In the genomic region with DNA sequence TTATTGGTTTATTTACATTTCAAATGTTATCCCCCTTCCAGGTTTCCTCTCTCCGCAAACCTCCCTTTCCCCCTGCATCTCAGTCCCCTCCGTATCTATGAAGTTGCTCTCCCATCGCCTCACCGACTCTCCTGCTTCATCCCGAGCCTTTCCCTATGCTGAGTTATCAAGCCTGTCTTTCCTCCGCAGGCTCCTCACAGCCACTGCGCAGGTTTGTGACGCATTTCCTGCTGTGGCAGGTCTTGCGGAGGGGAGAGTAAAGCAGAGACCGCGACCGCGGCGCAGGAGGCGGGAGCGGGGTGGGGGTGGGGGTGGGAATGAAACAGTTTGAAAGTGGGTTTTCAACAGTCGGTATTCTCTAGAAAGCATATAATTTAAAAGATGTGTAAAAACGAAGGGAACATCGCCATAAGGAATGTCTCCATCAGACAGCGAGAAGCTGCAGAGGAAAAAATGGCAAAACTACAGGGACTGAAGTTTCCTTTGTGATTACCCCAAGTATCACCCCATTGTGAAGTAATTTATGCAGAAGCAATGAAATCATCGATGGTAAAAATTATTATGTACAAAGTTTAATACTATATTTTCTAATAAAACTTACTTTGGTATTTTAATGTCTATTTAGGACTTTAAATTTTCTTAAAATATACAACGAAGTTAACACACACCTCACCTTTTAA, we compare ENCODE assay signal across 8 mouse cellular contexts.
A peak's percentile ranks its signal among the peaks of the same experiment; 100 is the strongest.
DNase-seq lines count a peak whose midpoint lies in the region; ATAC-seq and TF ChIP-seq lines count a peak whose summit lies in the region.
"Not testable (repeated sequence)": the region's sequence is repeated elsewhere in the genome, so short reads cannot be mapped to it uniquely, and the experiment has no call there.

No protein-coding gene starts in this region.

- peak; percentile 59; the same call in 1 of the 2 replicates for TF ChIP-seq POLR2A in cerebellum, adult 2 months (IDR thresholded peaks at IDR 0.05; ENCODE audit: borderline replicate concordance, insufficient read depth, low read length)

- not testable (repeated sequence) for H3K9me3 ChIP-seq in forebrain, embryonic 11.5 days (ENCODE audit: control insufficient read depth, low read length); kidney, embryonic 16.5 days (ENCODE audit: low read length); liver, embryonic 12.5 days (replicated peaks); midbrain, embryonic 16.5 days (replicated peaks; ENCODE audit: control insufficient read depth, low read length, poor library complexity, severe bottlenecking); stomach, embryonic 16.5 days (replicated peaks; ENCODE audit: control insufficient read depth, low read length)

- ATAC-seq in forebrain, embryonic 11.5 days (replicated peaks; ENCODE audit: low FRiP score) = peak; percentile 99
- ATAC-seq in kidney, embryonic 16.5 days (ENCODE audit: low FRiP score, low TSS enrichment) = peak; percentile 99
- peak; percentile 95 for ATAC-seq in liver, embryonic 12.5 days
- ATAC-seq in midbrain, embryonic 16.5 days = peak; percentile 99
- peak; percentile 93; the same call in 1 of the 2 replicates for ATAC-seq in stomach, embryonic 16.5 days (ENCODE audit: insufficient read depth, low FRiP score)

- TF ChIP-seq CTCF in cerebellum, adult 2 months (IDR thresholded peaks at IDR 0.05; ENCODE audit: borderline replicate concordance, insufficient read depth, low read depth, low read length) = not testable (repeated sequence)

- H3K27me3 ChIP-seq in cerebellum, adult 2 months (ENCODE audit: control insufficient read depth, insufficient read depth, low read length); forebrain, embryonic 11.5 days (ENCODE audit: control insufficient read depth, insufficient read depth, low read length); kidney, embryonic 16.5 days (ENCODE audit: insufficient read depth, low read length); liver, embryonic 12.5 days (replicated peaks); midbrain, embryonic 16.5 days (ENCODE audit: control insufficient read depth, insufficient read depth, low read depth, low read length); stomach, embryonic 16.5 days (ENCODE audit: control insufficient read depth, insufficient read depth, low read length): not testable (repeated sequence)

- H3K9ac ChIP-seq in forebrain, embryonic 11.5 days (ENCODE audit: low read length); kidney, embryonic 16.5 days (replicated peaks; ENCODE audit: low read length); liver, embryonic 12.5 days; midbrain, embryonic 16.5 days (ENCODE audit: low read depth, low read length): not testable (repeated sequence)
- H3K9ac ChIP-seq in stomach, embryonic 16.5 days (ENCODE audit: low read length) = peak overlapping the region; percentile 52

- intact Hi-C loops in heart, postnatal 10 days (cut with DNase I) = not testable (repeated sequence)

- not testable (repeated sequence) for H3K36me3 ChIP-seq in forebrain, embryonic 11.5 days (ENCODE audit: control insufficient read depth, insufficient read depth, low read length); kidney, embryonic 16.5 days (ENCODE audit: insufficient read depth, low read length); liver, embryonic 12.5 days; midbrain, embryonic 16.5 days (ENCODE audit: control insufficient read depth, insufficient read depth, low read length); stomach, embryonic 16.5 days (ENCODE audit: control insufficient read depth, insufficient read depth, low read length)

- 0 out of 2 replicates have a peak overlapping the region, but pooled peaks have one; percentile 24 for H3K4me2 ChIP-seq in forebrain, embryonic 11.5 days (ENCODE audit: low read depth, low read length, severe bottlenecking)
- H3K4me2 ChIP-seq in kidney, embryonic 16.5 days (replicated peaks; ENCODE audit: low read depth, low read length) = peak overlapping the region; percentile 42
- H3K4me2 ChIP-seq in liver, embryonic 12.5 days = peak overlapping the region; percentile 58
- H3K4me2 ChIP-seq in midbrain, embryonic 16.5 days (ENCODE audit: low read length) = peak overlapping the region; percentile 37
- H3K4me2 ChIP-seq in stomach, embryonic 16.5 days (ENCODE audit: low read depth, low read length) = not testable (repeated sequence)

- 17% methylated on average over 22 of the region's 22 CpGs for WGBS in cerebellum, adult 2 months
- 20% methylated on average over 22 of the region's 22 CpGs for WGBS in forebrain, embryonic 11.5 days
- 16% methylated on average over 22 of the region's 22 CpGs for WGBS in kidney, embryonic 16.5 days
- 13% methylated on average over 22 of the region's 22 CpGs for WGBS in liver, embryonic 12.5 days (ENCODE audit: insufficient replicate concordance)
- WGBS in midbrain, embryonic 16.5 days = 23% methylated on average over 22 of the region's 22 CpGs
- 21% methylated on average over 22 of the region's 22 CpGs for WGBS in stomach, embryonic 16.5 days

- DNase-seq in R1 (ENCODE audit: low read depth, low spot score) = peak; percentile 78
- DNase-seq in cerebellum, adult 2 months = peak; percentile 36 to 47
- peak; percentile 75 for DNase-seq in forebrain, embryonic 11.5 days (ENCODE audit: low spot score)
- DNase-seq in heart, postnatal 10 days = peak; percentile 19 to 31

- not testable (repeated sequence) for H3K4me1 ChIP-seq in cerebellum, adult 2 months (ENCODE audit: control insufficient read depth, insufficient read depth, low read length); forebrain, embryonic 11.5 days (replicated peaks; ENCODE audit: control insufficient read depth, insufficient read depth, low read length); kidney, embryonic 16.5 days (ENCODE audit: insufficient read depth, low read length); liver, embryonic 12.5 days; midbrain, embryonic 16.5 days (ENCODE audit: control insufficient read depth, insufficient read depth, low read length); stomach, embryonic 16.5 days (ENCODE audit: control insufficient read depth, insufficient read depth, low read length)

- H3K27ac ChIP-seq in cerebellum, adult 2 months (ENCODE audit: insufficient read depth, low read length) = peak overlapping the region; percentile 6; the same call in 1 of the 2 replicates
- not testable (repeated sequence) for H3K27ac ChIP-seq in forebrain, embryonic 11.5 days (ENCODE audit: low read depth, low read length); kidney, embryonic 16.5 days (ENCODE audit: low read length); liver, embryonic 12.5 days; stomach, embryonic 16.5 days (ENCODE audit: low read length)
- H3K27ac ChIP-seq in midbrain, embryonic 16.5 days (ENCODE audit: low read length) = peak overlapping the region; percentile 46; the same call in 1 of the 2 replicates

- H3K4me3 ChIP-seq in cerebellum, adult 2 months (replicated peaks; ENCODE audit: insufficient read depth, low read depth, low read length) = peak overlapping the region; percentile 97
- H3K4me3 ChIP-seq in forebrain, embryonic 11.5 days (ENCODE audit: low read depth, low read length) = peak overlapping the region; percentile 29
- peak overlapping the region; percentile 35 for H3K4me3 ChIP-seq in kidney, embryonic 16.5 days (ENCODE audit: low read length)
- peak overlapping the region; percentile 53 for H3K4me3 ChIP-seq in liver, embryonic 12.5 days
- H3K4me3 ChIP-seq in midbrain, embryonic 16.5 days (ENCODE audit: low read depth, low read length) = peak overlapping the region; percentile 38
- H3K4me3 ChIP-seq in stomach, embryonic 16.5 days (replicated peaks; ENCODE audit: low read length) = peak overlapping the region; percentile 38

Comparison
In these comparisons a context has a peak if more than half of its experiments do, and no peak if none do; other contexts are left out.
1. DNase-seq: peak in every context shown above with its lines; median percentile 78 in R1; 75 in forebrain, embryonic 11.5 days; 42 in cerebellum, adult 2 months; 25 in heart, postnatal 10 days.
2. H3K4me3 ChIP-seq: peak in every context shown above with its lines; median percentile 97 in cerebellum, adult 2 months; 53 in liver, embryonic 12.5 days; 38 in midbrain, embryonic 16.5 days; 38 in stomach, embryonic 16.5 days; 35 in kidney, embryonic 16.5 days; 29 in forebrain, embryonic 11.5 days.